Mouse (Mus musculus) ZHBTc4 (cell line): Measurements from ENCODE around the gene Mboat2.

Source experiments
- DNase-seq: peaks from one replicate; pipeline ENCODE4 v3.0.0-alpha.2; 2011; ENCODE audit warnings: low read depth, low spot score

Gene Mboat2

DNA sequence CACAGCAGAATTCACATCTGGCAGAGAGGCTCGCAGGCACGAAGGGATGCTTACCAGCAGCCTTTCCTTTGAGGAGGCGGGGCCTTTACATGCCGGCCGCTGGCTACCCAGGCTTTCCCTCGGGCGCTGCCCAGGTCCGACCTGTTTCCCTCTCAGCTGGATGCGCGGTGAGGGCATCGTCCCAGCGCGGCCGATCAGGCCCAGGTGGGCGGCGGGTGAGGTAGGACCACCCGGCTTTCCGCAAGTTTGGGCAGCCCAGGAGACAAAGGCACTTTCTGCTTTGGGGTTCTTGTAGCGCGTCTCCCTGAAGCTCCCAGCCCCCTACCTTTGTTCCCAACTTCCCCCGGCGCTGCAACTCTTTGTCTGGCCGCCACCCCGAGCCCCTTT, at the start of gene Mboat2:
Gene Mboat2 (plus strand): TSS at position 114 of the 387 bp plus-strand sequence.
- DNase-seq = peak; percentile 62

DNA sequence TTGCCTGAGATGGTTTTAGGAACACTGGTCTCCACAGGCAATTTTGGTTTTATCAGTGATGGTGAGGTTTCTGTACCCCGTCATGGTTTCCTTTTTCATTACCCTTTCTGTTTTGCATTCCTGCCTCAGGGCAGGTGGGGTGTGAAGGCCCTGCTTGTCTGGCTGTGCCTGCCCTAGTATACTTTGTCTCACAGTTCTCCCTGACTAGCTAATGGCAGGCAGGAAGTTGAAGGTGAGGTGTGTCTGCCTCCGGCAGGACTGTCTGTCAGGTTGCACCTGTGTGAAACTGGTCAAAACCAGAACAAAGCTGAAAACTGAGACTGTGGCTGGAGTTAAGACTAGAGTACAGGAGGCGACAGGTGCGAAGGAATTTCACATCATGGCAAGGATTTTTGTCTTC, 46.9 kb upstream of the Mboat2 start:
- peak; percentile 59 for DNase-seq

DNA sequence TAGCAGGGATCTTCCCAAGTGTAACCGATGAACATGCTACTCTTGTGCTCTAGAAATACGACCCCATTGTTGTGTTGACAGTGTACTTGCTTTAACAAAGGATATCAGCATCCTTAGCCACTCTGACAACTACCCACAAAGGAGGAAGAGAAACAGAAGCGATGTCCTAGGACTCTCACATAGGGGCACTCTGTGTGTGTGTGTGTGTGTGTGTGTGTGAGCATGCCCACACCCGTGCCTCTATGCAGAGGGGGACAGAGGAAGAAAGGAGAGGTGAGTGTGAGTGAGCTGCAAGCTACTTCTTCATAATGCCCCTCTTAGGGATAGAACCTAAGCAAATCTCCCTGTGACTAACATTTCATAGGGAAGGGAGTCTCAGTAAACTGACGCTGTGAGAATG, 44.8 kb upstream of the Mboat2 start:
- DNase-seq = no peak

DNA sequence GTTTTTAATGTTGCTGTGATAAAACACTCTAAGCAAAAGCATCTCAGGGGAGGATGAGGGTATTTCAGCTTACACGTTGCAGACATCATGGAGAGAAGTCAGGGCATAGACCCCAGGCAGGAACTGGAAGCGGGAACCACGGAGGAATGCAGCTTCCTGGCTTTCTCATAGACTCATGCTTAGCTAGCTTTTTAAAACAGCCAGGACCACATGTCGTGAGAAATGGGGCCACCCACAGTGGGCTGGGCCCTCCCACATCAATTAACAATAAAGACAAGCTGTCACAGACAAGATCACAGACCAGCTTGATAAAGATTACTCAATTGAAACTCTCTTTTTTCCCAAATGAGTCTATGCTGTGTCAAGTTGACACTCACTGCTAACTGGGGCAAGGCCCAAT, 44.4 kb upstream of the Mboat2 start:
- no peak for DNase-seq

DNA sequence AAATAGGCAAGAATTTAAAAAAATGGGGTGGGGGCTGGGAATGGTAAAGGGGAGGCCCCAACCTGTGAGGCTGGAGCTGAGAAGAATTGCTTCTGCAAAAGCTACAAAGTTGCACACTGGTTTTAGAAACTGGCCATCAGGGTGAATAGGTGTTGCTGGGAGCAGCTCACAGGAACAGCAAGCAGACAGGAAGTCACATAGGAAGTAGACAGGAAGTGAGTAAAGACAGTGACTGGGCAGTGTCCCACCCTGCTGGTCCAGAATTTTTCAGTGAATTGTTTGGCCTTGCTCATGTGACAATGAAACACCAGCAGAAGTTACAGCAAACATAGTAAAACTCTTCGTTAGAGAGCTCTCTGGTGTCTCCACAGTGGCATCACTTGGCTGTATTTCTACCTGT, 41.0 kb upstream of the Mboat2 start:
- DNase-seq = no peak

DNA sequence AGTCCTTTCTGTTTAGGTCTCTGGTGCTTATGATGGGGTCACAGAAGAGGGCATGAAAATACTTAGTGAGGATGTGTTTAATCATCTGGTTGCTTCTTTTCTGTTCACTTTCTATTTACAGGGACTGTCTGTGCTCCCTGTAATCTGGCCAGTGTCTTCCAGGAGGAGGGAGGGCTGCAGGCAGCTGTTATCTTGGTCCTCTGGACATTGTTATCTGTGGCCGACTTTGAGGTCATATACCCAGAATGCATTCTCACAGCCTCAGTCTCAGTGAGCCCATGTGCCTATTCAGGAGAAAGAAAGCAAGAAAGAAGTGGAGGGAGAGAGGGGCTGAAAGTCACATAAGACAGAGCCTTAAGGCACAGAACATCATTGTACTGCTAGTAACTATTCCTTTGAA, 19.4 kb upstream of the Mboat2 start:
- DNase-seq = no peak

DNA sequence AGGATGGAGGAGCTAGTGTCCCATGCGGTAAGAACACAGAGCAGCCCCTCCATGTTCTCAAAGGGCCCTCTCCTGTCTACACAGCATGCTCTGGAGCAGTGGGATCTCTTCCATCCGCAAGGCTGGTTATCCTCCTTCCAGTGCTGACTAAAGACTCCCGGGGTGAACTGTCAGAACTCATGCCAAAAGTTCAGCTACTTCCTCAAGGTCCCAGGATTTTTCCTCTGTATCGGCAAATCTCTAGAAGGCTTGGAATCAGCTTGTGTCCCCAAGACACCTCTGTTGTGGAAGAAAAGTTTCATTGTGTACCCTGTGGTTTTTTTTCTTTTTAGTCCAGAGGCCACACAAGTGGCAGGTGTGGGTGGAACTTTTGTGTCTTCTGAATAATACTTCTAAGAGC, 18.8 kb upstream of the Mboat2 start:
- DNase-seq = no peak

DNA sequence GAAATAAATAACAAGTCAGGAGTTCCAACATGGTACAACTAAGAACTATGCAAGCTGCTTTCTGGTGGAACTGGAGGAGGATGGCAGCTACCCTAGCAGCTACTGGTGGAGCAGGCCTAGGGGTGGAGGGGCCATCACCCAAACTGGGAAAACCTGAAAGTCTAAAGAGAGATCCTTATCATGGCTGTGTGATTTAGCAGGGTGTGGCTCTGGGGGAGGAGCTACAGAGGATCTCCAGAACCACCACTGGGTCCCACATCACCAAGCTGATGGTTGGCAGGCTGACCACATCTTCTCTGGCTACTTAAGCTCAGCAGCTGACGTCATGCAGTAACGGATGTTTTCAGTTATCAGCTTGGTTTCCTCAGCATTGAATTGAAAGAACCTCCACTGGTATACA, 7.8 kb upstream of the Mboat2 start:
- no peak for DNase-seq

DNA sequence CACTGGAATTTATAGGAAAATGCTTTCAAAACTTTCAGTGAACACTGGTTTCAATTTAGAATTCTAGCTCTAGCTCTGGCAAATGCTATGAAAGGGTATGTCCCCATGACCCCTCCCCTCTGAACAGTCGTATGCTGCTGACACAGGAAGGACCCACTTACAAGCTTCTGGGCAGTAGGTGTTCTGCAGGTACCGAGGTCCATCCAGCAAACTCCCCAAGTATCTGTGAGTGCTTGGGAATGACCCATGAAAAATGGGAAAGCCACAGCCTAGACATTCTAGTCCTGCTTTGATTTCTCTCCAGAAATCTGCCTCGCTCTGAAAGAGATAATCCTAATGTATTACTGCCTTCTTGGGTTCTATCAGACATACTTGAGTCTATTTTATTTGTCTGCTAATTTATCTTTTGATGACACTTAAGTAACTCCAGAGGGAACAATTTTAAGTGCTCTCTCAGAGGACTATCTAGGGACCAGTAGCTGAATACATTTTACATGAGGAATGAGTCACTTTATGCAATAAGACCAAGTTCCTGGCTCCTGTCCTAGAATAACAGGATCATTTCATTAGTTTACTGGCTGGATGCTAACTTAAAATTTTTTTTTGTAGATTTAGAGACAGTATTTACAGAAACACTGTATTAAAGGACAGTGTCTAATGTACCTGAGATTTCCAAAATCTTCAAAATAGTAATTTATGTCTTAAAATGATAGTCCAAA, 6.9 kb upstream of the Mboat2 start:
- no peak for DNase-seq

DNA sequence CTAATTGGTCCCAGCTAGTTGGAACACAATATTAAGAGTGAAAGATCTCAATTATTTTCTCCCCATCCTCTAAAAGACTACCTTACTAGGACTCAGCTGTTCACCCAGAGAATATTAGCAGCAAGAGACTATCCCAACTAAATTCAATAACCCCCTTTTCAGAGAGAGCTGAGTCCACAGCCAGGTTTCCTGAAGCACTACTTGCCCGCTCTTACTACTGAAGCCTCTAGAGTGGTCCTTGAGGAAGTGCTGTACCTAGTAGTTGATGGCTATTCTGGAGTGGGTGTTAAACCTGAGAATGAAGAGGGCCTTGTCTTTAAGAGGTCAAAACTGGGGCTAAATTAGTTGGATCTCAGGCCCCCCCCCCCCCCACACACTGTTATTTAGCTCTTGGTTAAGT, 593 bp upstream of the Mboat2 start:
- no peak for DNase-seq

DNA sequence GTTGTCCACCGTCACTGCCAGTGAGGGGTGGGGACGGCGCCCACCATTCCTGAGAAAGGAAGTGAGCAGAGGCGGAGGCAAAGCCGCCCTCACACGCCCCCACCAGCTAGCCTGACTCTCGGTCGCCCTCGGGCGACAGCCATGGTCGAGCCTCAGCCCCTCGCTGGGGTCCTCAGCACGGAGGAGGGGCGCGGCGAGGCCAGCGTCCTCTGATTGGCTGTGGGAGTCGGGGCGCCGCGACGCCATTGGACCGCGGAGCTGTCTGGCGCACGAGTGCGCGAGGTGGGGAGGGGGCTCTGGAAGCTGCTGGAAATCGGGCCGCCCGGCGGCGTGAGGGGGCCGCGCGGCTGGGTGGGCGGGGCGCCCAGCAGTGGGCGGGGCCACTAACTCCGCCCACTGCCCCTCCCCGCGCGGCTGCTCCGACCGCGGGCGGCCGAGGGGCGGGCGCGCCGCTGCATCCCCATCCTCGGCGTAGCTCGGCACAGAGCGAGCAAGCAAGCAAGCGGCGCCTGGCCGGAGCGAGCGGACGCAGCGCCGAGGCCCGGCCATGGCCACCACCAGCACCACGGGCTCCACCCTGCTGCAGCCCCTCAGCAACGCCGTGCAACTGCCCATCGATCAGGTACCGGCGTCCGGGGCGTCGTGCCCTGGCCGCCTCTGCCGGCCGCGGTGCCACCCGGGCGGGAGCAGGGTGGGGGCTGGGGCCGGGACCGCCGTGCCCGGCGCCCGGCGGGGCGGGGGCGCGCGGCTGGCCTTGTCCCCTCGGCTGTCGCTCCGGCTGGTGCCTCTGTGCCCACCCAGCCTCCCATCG, 679 bp downstream of the Mboat2 start:
- DNase-seq = peak; percentile 98

DNA sequence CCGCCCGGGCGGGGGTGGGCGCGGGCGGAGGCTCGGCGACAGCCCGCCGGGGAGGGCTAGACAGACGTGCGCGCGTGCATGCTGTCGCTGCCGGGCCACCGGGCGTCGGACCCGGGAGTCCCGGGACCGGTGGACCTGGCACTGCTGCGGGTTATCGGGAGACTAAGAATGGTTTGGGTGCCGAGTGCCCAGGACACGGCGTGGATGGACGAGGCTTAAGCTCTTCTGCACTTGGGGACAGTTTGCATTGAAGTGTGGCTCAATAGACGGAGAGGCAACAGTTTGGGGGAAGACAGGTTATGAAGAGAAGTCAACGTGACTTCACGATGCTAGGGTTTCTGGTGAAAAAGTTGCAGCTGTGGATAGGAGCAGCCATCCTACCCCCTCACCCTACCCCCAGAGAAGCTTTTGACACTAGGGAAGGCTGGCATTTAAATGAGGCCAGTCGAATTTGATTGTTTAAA, 1.3 kb downstream of the Mboat2 start:
- peak; percentile 37 for DNase-seq

DNA sequence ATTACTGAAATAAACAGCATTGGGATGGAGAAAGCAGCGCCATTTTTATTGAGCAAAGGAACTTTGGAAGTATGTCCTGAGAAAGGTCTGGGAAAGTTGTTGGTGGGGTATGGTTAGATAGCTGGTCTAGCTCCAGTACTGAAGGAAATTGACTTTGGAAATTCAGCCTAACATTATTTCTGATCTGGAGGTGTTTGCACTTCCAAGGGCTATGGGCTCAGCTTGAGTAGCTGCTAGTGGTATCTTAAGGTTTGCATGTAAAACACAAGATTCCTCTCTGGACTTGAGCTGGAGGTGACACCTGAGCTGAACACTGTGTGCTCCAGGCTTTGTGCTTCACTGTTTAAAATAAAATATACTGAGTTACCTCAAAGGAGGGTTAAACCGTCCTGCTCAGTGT, 1.8 kb downstream of the Mboat2 start:
- DNase-seq = no peak

DNA sequence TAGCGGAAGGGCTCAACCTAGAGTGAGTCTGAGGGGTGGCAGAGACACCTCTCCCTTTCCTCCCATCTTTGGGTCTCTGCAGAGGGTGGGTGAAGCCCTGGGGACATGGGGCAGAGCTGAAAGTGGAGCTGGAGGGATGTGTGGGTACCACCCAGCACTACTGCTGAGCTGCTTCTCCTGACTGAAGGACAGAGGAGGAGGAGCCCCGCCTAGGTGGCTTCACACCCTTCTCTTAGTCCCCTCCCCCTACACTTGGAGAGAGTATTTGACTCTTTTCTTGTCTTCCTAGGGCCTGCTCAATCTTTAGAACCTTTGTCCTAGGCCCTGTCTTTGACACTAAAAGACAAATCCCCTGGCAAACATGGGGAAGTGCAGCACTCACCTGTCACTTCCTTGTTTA, 7.3 kb downstream of the Mboat2 start:
- no peak for DNase-seq

DNA sequence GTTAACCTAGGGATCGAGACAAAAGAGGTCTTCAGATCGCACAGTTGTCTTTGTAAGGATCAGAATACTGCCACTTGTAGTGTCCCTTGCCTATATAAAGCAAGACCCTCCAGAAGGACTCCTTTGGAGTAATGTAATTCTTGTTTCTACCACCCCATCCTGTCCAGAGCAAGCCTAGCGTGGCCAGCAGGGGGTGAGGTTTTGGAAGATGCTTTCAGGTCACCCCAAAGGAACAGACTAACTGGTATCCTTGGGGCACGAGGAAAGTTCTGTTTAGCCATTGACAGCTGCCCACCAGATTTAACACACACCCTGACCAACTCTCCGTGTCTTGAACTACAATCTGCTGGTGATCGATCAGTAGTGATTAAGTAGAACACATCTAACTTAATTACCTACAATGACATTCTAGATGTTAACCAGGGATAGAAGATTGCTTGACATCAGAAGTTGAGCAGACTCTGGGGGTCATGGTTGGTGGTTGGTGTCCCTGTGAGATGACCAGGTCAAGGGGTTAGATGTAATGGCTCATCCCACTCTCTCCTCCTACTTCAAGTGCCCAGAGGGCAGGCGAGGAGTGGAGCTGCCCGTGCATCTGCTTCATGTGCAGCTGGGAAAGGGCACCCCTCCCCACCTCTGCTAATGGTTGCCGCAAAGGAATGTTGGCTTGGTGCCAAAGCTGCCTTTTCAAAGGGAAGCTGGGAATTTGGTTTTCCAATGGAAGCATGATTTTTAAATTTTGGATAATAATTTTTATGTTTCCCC, 10.6 kb downstream of the Mboat2 start:
- peak; percentile 43 for DNase-seq

DNA sequence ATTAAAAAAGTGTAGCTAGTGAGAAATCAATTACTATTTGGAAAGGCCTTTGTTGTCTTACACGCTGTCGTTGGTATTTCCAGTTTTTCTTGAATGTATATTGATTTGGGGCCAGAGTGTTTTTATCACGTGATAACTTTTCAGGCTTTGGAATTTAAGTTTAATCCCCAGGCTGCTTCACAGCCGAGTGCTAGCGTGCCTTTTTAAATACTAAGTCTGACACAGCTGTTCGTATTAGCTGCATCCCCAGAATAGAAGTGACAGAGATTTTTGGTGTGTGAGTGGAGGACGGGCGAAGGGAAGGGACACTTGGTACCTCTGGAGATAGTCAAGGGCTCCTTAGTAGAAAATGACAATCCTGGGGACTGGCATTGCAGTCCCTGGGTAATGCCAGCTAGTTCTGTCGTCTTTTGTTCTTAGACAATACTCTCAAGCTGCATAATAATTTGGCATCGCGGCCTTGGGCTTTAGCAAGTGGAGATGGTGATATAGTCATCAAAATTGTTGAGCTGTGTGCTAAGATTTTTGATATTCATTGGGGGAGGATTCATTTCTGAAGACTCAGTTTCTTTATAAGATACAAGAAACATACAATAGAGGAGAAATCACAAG, 11.7 kb downstream of the Mboat2 start:
- no peak for DNase-seq

DNA sequence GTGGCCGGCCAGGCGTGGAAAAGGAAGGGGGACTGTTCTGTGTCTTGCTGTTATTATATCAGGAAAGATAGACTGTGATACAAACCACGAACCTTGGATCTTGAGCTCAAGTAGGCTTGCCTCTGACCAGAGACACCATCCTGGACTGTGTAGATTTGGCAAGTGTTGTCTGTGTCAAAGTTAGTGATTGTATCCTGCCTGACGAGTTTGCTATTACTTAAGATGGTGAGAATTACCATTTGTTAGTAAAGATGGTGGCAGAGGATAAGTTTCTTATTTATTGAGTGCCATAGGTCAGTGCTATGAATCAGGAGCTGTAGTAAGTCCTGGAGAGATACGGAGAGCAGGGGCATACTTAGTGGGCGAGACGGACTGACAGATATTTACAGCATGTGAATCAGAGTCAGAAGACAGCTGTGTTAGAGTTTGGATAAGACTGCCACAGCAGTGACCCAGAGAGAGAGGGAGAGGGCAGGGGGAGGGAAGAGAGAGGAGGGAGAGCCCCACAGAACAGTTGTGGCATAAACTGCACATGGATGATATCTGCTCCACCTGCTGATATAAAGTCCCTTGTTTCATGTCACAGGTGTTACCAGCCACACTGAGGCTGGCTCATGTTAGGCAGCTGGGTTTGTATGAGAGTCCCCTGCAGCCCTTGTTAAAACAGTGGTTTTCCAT, 12.9 kb downstream of the Mboat2 start:
- no peak for DNase-seq

DNA sequence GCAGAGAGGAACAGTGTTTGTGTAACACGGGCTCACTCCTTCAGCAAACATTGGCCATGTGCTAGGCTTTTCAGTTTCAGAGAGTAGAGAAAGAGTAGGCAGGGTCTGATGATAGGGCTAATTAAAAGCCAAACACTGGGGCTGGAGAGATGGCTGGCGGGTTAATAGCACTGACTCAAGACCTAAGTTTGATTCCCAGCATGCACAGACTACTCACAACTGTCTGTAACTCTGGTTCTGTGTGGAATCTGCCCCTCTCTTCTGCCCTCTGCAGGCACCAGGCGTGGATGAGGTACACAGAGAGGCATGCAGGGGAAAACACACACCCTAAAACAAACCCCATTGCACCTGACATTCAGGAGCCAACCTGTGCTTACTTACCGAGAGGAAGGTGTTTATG, 14.7 kb downstream of the Mboat2 start:
- DNase-seq = peak; percentile 39

DNA sequence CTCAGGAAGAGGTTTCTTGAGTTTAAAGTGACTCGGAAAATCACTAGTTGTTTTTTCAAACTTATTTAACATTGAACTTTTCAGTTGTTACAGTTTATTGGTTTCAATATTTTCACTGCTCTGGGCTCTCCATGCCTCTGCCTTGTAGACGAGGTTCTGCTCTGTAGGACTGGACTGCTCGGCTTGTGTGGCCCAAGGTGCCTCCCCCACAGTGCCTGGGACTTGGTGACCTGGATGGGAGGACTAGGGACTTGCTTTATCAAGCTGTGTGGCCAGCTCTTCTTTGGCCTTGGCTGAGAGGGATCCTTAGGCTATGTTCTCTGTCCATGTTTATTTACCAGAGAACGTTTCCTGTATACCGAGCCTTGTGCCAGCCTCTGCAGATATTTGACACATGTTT, 17.4 kb downstream of the Mboat2 start:
- DNase-seq = no peak

DNA sequence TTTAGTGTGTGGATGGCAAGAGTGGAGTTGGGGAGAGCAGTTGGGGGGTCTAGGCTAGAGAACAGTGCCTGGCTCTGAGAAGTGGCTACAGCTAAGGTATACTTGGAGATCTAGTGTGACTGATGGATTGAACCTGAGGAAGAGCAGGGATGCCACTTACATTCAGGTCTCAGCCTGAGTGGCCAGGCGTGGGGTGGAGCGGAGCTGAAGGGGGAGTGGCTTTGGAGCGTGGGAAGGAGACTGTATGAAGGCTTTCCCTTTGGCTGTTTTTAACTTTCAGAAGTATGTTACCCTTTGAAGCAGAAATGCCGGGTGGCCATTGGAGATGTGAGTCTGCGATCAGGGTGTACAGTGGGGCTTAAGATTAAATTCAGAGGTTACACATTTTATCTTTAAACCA, 26.7 kb downstream of the Mboat2 start:
- DNase-seq = no peak

DNA sequence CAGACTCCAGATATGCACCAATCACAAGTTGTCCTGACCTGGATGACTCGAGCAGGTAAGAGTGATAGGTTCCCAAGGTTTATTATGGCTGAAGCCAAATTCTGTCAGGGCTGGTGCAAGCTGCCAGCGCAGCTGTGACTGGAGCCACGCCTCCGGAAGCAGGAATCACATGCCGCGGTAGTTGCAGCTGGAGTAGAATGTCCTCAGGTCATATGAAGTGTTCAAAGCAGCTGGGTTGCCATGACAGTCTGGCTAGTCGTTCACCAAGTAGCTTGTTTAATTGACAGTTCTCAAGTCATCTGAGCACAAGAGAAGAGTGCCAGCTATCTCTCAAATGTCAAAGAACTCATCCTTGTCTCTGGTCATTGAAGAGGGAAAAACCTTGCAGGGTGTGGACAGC, 28.7 kb downstream of the Mboat2 start:
- no peak for DNase-seq
